Mouse (Mus musculus) CH12.LX (cell line): ENCODE measurements around the gene Trim29.

Experiments used
- BHLHE40 ChIP-seq: IDR thresholded peaks from 2 replicates; pipeline ENCODE4 v1.6.1; 2011; ENCODE audit warnings: mild to moderate bottlenecking, low read depth, low read length, improper control_type of control experiment
- CHD2 ChIP-seq: IDR thresholded peaks from 2 replicates; pipeline ENCODE4 v1.6.1; 2011; ENCODE audit warnings: low read length, improper control_type of control experiment
- CTCF ChIP-seq, 2 experiments: IDR thresholded peaks in 1 of 2; conservative IDR thresholded peaks in 1 of 2; 2 replicates each; pipeline ENCODE4 v1.5.1; 2011 to 2012; ENCODE audit warnings: low read depth in 2 of 2, low read length in 2 of 2, improper control_type of control experiment in 1 of 2, inconsistent platforms in 1 of 2, mild to moderate bottlenecking in 1 of 2, moderate library complexity in 1 of 2
- TBP ChIP-seq: conservative IDR thresholded peaks from 2 replicates; pipeline ENCODE4 v1.6.1; 2011; ENCODE audit warnings: low read depth, low read length, improper control_type of control experiment
- UBTF ChIP-seq: IDR thresholded peaks from 2 replicates; pipeline ENCODE4 v1.6.1; 2012; ENCODE audit warnings: low read depth, mild to moderate bottlenecking, inconsistent platforms, low read length, improper control_type of control experiment, moderate library complexity

GRCm38 (mm10) chr9:43326015-43326631 is 15.5 kb downstream of the Trim29 start:
- TF ChIP-seq TBP (no peak), CHD2 (no peak), UBTF (no peak), CTCF (conservative IDR thresholded peaks at IDR 0.05 in 1 of 2, IDR thresholded peaks at IDR 0.05 in 1 of 2; ENCODE audit: low read depth in 2 of 2, low read length in 2 of 2) (no peak), BHLHE40 (no peak)
